Mouse (Mus musculus): ENCODE measurements around the gene Immp2l. TPM values are rescaled to one million over a fixed set of nuclear protein-coding genes. Genes with fewer than 3 reads are reported as not detected.

Immp2l gene
- polyA plus RNA-seq, 1 experiment: 14.8 TPM

- whole genome bisulfite sequencing: 24% methylated on average over 11 of the region's 11 CpGs
- Histone ChIP-seq H3K4me1 (ENCODE audit: control insufficient read depth, insufficient read depth, low read length) (no peaks in the 10 kb centered on the region), H3K36me3 (ENCODE audit: control insufficient read depth, insufficient read depth, low read length) (no peaks in the 10 kb centered on the region), H3K27ac (ENCODE audit: insufficient read depth, low read depth, low read length) (no peak overlapping the region), H3K27me3 (replicated peaks; ENCODE audit: control insufficient read depth, insufficient read depth, low read length) (no peaks in the 10 kb centered on the region), H3K4me3 (ENCODE audit: insufficient read depth, low read depth, low read length) (no peak overlapping the region)
- TF ChIP-seq POLR2A (IDR thresholded peaks at IDR 0.05; ENCODE audit: low read depth, low read length) (no peak), CTCF (conservative IDR thresholded peaks at IDR 0.05; ENCODE audit: insufficient read depth, insufficient read length, low read depth, low read length) (no peak)
- DNase-seq: no peak
Measured at GRCm38 (mm10) chr12:41314811-41315461, 291.0 kb downstream of the Immp2l start.

- no peaks in the 10 kb centered on the region for H3K4me1 ChIP-seq (ENCODE audit: control insufficient read depth, insufficient read depth, low read length)
- DNase-seq: no peak
- H3K4me3 ChIP-seq (ENCODE audit: insufficient read depth, low read depth, low read length): no peak overlapping the region
- H3K27me3 ChIP-seq (replicated peaks; ENCODE audit: control insufficient read depth, insufficient read depth, low read length): no peaks in the 10 kb centered on the region
- WGBS: 92% methylated on average over 4 of the region's 4 CpGs
- H3K36me3 ChIP-seq (ENCODE audit: control insufficient read depth, insufficient read depth, low read length): no peaks in the 10 kb centered on the region
- TF ChIP-seq POLR2A (IDR thresholded peaks at IDR 0.05; ENCODE audit: low read depth, low read length) (no peak), CTCF (conservative IDR thresholded peaks at IDR 0.05; ENCODE audit: insufficient read depth, insufficient read length, low read depth, low read length) (no peak)
- no peak overlapping the region for H3K27ac ChIP-seq (ENCODE audit: insufficient read depth, low read depth, low read length)
Measured at GRCm38 (mm10) chr12:41315871-41316270, 292.0 kb downstream of the Immp2l start.

- no peak overlapping the region for H3K27ac ChIP-seq (ENCODE audit: insufficient read depth, low read depth, low read length)
- TF ChIP-seq CTCF (conservative IDR thresholded peaks at IDR 0.05; ENCODE audit: insufficient read depth, insufficient read length, low read depth, low read length) (no peak), POLR2A (IDR thresholded peaks at IDR 0.05; ENCODE audit: low read depth, low read length) (no peak)
- H3K27me3 ChIP-seq (replicated peaks; ENCODE audit: control insufficient read depth, insufficient read depth, low read length): no peaks in the 10 kb centered on the region
- 89% methylated on average over 4 of the region's 4 CpGs for WGBS
- no peak overlapping the region for H3K4me3 ChIP-seq (ENCODE audit: insufficient read depth, low read depth, low read length)
- no peaks in the 10 kb centered on the region for H3K36me3 ChIP-seq (ENCODE audit: control insufficient read depth, insufficient read depth, low read length)
- no peak for DNase-seq
- H3K4me1 ChIP-seq (ENCODE audit: control insufficient read depth, insufficient read depth, low read length): no peaks in the 10 kb centered on the region
Measured at GRCm38 (mm10) chr12:41316426-41316825, 292.5 kb downstream of the Immp2l start.

GRCm38 (mm10) chr12:41317431-41317830 is 293.5 kb downstream of the Immp2l start:
- no peak for DNase-seq
- H3K4me1 ChIP-seq (ENCODE audit: control insufficient read depth, insufficient read depth, low read length): no peaks in the 10 kb centered on the region
- H3K27ac ChIP-seq (ENCODE audit: insufficient read depth, low read depth, low read length): no peak overlapping the region
- TF ChIP-seq POLR2A (IDR thresholded peaks at IDR 0.05; ENCODE audit: low read depth, low read length) (no peak), CTCF (conservative IDR thresholded peaks at IDR 0.05; ENCODE audit: insufficient read depth, insufficient read length, low read depth, low read length) (no peak)
- H3K4me3 ChIP-seq (ENCODE audit: insufficient read depth, low read depth, low read length): no peak overlapping the region
- H3K27me3 ChIP-seq (replicated peaks; ENCODE audit: control insufficient read depth, insufficient read depth, low read length): no peaks in the 10 kb centered on the region
- WGBS: 93% methylated on average over 2 of the region's 2 CpGs
- H3K36me3 ChIP-seq (ENCODE audit: control insufficient read depth, insufficient read depth, low read length): no peaks in the 10 kb centered on the region

- Histone ChIP-seq H3K4me3 (ENCODE audit: insufficient read depth, low read depth, low read length) (no peak overlapping the region), H3K4me1 (ENCODE audit: control insufficient read depth, insufficient read depth, low read length) (no peaks in the 10 kb centered on the region), H3K27me3 (replicated peaks; ENCODE audit: control insufficient read depth, insufficient read depth, low read length) (no peaks in the 10 kb centered on the region), H3K36me3 (ENCODE audit: control insufficient read depth, insufficient read depth, low read length) (no peaks in the 10 kb centered on the region), H3K27ac (ENCODE audit: insufficient read depth, low read depth, low read length) (no peak overlapping the region)
- 85% methylated on average over 1 of the region's 1 CpGs for WGBS
- no peak for DNase-seq
- TF ChIP-seq POLR2A (IDR thresholded peaks at IDR 0.05; ENCODE audit: low read depth, low read length): no peak
- TF ChIP-seq CTCF (conservative IDR thresholded peaks at IDR 0.05; ENCODE audit: insufficient read depth, insufficient read length, low read depth, low read length): no peak
Measured at GRCm38 (mm10) chr12:41322018-41322417, 298.1 kb downstream of the Immp2l start.

GRCm38 (mm10) chr12:41324418-41324817 is 300.5 kb downstream of the Immp2l start:
- TF ChIP-seq CTCF (conservative IDR thresholded peaks at IDR 0.05; ENCODE audit: insufficient read depth, insufficient read length, low read depth, low read length) (no peak), POLR2A (IDR thresholded peaks at IDR 0.05; ENCODE audit: low read depth, low read length) (no peak)
- 76% methylated on average over 2 of the region's 2 CpGs for WGBS

GRCm38 (mm10) chr12:41325756-41326155 is 301.9 kb downstream of the Immp2l start:
- H3K27me3 ChIP-seq (replicated peaks; ENCODE audit: control insufficient read depth, insufficient read depth, low read length): no peaks in the 10 kb centered on the region
- no peak for TF ChIP-seq CTCF (conservative IDR thresholded peaks at IDR 0.05; ENCODE audit: insufficient read depth, insufficient read length, low read depth, low read length)
- TF ChIP-seq POLR2A (IDR thresholded peaks at IDR 0.05; ENCODE audit: low read depth, low read length): no peak
- H3K4me1 ChIP-seq (ENCODE audit: control insufficient read depth, insufficient read depth, low read length): no peaks in the 10 kb centered on the region
- no peak for DNase-seq
- 87% methylated on average over 2 of the region's 2 CpGs for WGBS
- H3K27ac ChIP-seq (ENCODE audit: insufficient read depth, low read depth, low read length): no peak overlapping the region
- no peaks in the 10 kb centered on the region for H3K36me3 ChIP-seq (ENCODE audit: control insufficient read depth, insufficient read depth, low read length)
- H3K4me3 ChIP-seq (ENCODE audit: insufficient read depth, low read depth, low read length): no peak overlapping the region

More at GRCm38 (mm10) chr12:41324418-41324817, 300.5 kb downstream of the Immp2l start:
- no peak overlapping the region for H3K27ac ChIP-seq (ENCODE audit: insufficient read depth, low read depth, low read length)
- H3K4me3 ChIP-seq (ENCODE audit: insufficient read depth, low read depth, low read length): no peak overlapping the region
- H3K36me3 ChIP-seq (ENCODE audit: control insufficient read depth, insufficient read depth, low read length): no peaks in the 10 kb centered on the region
- no peak for DNase-seq
- no peaks in the 10 kb centered on the region for H3K4me1 ChIP-seq (ENCODE audit: control insufficient read depth, insufficient read depth, low read length)
- no peaks in the 10 kb centered on the region for H3K27me3 ChIP-seq (replicated peaks; ENCODE audit: control insufficient read depth, insufficient read depth, low read length)

All from kidney, adult 2 months (tissue).